Mouse (Mus musculus) liver, embryonic 11.5 days (tissue): ENCODE data around the gene Sorcs1. TPM values are rescaled to one million over a fixed set of nuclear protein-coding genes. Genes with fewer than 3 reads are reported as not detected.

ENCODE experiments used
- ATAC-seq: fragments of 200-750 bp; cut with Nextera tagmentation; replicated peaks from 2 replicates; pipeline ENCODE4 v1.8.0; 2017; ENCODE audit warnings: moderate number of reproducible peaks, mild to moderate bottlenecking, moderate TSS enrichment, moderate library complexity; ENCODE audit not compliant: low FRiP score
- DNase-seq: peaks from one replicate; pipeline ENCODE4 v3.0.0-alpha.2; 2017; ENCODE audit warnings: low spot score
- H3K27ac ChIP-seq: fragments of 300-500 bp; sonication (generic); 2 replicates; pipeline ENCODE4 v1.5.1; 2014; ENCODE audit warnings: mild to moderate bottlenecking, low read depth, low read length, control low read depth
- H3K27me3 ChIP-seq: fragments of 300-500 bp; sonication (generic); replicated peaks from 2 replicates; pipeline ENCODE4 v1.6.1; 2014; ENCODE audit warnings: low read length, mixed read lengths; ENCODE audit not compliant: control insufficient read depth, insufficient read depth
- H3K36me3 ChIP-seq: fragments of 300-500 bp; sonication (generic); 2 replicates; pipeline ENCODE4 v1.6.1; 2014; ENCODE audit warnings: mild to moderate bottlenecking, low read length, moderate library complexity, mixed read lengths; ENCODE audit not compliant: control insufficient read depth, insufficient read depth
- H3K4me1 ChIP-seq: fragments of 300-500 bp; sonication (generic); replicated peaks from 2 replicates; pipeline ENCODE4 v1.6.1; 2014; ENCODE audit warnings: low read length, mixed read lengths; ENCODE audit not compliant: control insufficient read depth, insufficient read depth
- H3K4me2 ChIP-seq: fragments of 300-500 bp; sonication (generic); 2 replicates; pipeline ENCODE4 v1.6.1; 2014; ENCODE audit warnings: mild to moderate bottlenecking, control low read depth, moderate library complexity
- H3K4me3 ChIP-seq: fragments of 300-500 bp; sonication (generic); 2 replicates; pipeline ENCODE4 v1.5.1; 2014; ENCODE audit warnings: low read depth, low read length, control low read depth
- H3K9ac ChIP-seq: fragments of 300-500 bp; sonication (generic); 2 replicates; pipeline ENCODE4 v1.6.1; 2014; ENCODE audit warnings: low read depth, low read length, control low read depth
- H3K9me3 ChIP-seq: fragments of 300-500 bp; sonication (generic); 2 replicates; pipeline ENCODE4 v1.6.1; 2016; ENCODE audit warnings: low read length, inconsistent platforms, mixed read lengths; ENCODE audit not compliant: control insufficient read depth
- WGBS: fragments of 180-500 bp; shearing (Covaris S2); extraction: QIAGEN DNeasy Blood & Tissue Kit; methylation state at CpG from one replicate; pipeline ENCODE4 v1.1.7; 2014; 5-methylcytosine and 5-hydroxymethylcytosine counted together
- microRNA-seq: library from miRNA; unstranded; fragments of <30 nt; microRNA quantifications from one replicate; pipeline ENCODE4, GENCODE M21; 2017; ENCODE audit warnings: borderline number of aligned reads
- polyA plus RNA-seq: library from polyadenylated mRNA; unstranded; fragments of >200 nt; fragmentation: Nextera tagmentation; extraction: Ambion mirVana; gene quantifications from 2 replicates; pipeline ENCODE4 v1.2.1, GENCODE M21; 2014

Gene Sorcs1
- polyA plus RNA-seq, 1 experiment from 2014 or later: 0.52 TPM

DNA sequence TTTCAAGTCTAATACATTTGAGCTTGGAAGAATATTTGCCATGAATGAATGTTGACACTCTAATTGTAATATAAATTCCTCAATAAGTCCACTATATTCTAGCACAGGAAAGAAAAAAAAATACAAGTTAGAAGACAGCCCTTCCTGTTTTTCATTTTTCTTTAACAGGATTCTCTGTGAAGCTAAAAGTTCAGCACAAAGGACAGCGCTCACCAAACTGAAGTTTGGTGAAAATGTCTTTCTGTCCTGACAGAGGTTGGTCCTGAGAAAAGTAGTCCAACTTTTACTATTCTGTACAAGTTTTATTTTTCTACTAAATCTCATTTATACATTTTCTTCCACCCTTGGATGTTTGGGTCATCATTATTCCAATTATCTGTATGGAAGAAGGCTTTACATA is 543.8 kb downstream of the Sorcs1 start:
- H3K4me2 ChIP-seq: no peak overlapping the region
- H3K9me3 ChIP-seq: no peaks in the 10 kb centered on the region
- H3K9ac ChIP-seq: no peak overlapping the region
- H3K27me3 ChIP-seq: no peaks in the 10 kb centered on the region
- no peak for ATAC-seq
- no peak for DNase-seq
- H3K27ac ChIP-seq: no peak overlapping the region
- no peaks in the 10 kb centered on the region for H3K4me1 ChIP-seq
- WGBS: 75% methylated on average over 1 of the region's 1 CpGs
- H3K4me3 ChIP-seq: no peak overlapping the region
- no peaks in the 10 kb centered on the region for H3K36me3 ChIP-seq

DNA sequence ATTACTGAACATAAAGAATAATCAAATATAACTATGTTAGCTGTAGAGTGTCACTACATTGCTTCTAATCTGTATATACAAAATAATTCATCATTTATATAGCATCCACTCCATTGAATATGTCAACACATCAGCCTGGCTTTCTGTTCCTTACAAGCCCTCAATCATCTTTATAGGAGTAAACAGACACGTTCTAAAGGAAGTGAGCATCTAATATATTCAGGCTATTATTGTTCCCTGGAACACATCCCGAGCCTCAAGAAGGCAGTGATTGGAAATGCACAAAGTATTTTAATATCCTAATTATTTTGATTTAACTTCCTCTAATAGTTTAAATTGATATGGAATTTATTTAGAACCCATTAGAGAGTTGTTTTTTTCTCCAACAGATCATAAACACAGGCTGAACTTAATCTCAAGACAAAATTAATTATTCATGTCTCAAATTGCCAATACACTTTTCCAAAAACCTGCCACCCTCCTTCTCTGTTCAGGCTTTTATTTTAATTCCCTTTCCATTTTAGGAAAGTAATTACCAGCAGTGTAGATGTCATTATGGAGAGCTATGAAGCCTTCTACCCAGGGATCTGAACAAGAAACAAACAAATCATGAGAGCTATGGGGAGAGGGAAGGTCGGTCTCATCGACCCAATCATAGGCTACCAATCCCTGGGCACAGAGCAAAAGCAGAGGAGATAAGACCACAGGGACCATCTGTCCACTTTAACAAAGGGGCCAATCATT is 572.4 kb downstream of the Sorcs1 start:
- H3K27me3 ChIP-seq: no peaks in the 10 kb centered on the region
- H3K9ac ChIP-seq: no peak overlapping the region
- H3K27ac ChIP-seq: no peak overlapping the region
- no peaks in the 10 kb centered on the region for H3K36me3 ChIP-seq
- no peaks in the 10 kb centered on the region for H3K4me1 ChIP-seq
- no peak overlapping the region for H3K4me3 ChIP-seq
- H3K9me3 ChIP-seq: no peaks in the 10 kb centered on the region; the same call in 1 of the 2 replicates
- no peak for DNase-seq
- H3K4me2 ChIP-seq: no peak overlapping the region
- no peak for ATAC-seq
- 75% methylated on average over 4 of the region's 4 CpGs for WGBS

Small RNAs within 50 kb of the gene (microRNA-seq; reads per million reads assigned to microRNA genes)
- not detected for gene Gm27749
